Mouse (Mus musculus): ENCODE data around the gene Lrrc29.
"Not testable (repeated sequence)": the region's sequence is repeated elsewhere in the genome, so short reads cannot be mapped to it uniquely, and the experiment has no call there.

GRCm38 (mm10) chr8:105291364-105291763, 34.7 kb downstream of the Lrrc29 start:
- TF ChIP-seq CTCF (IDR thresholded peaks at IDR 0.05; ENCODE audit: borderline replicate concordance, insufficient read depth, low read length); POLR2A (IDR thresholded peaks at IDR 0.05; ENCODE audit: low read depth, low read length): not testable (repeated sequence)

Measured in embryonic fibroblast, embryonic 13.5 days (primary cell).